Mouse (Mus musculus): ENCODE measurements around the gene Tmem258. TPM values are rescaled to one million over a fixed set of nuclear protein-coding genes. Genes with fewer than 3 reads are reported as not detected.
A peak's percentile ranks its signal among the peaks of the same experiment; 100 is the strongest.

The Tmem258 gene
- polyA plus RNA-seq, 1 experiment: 291 TPM

- H3K4me2 ChIP-seq (ENCODE audit: low read depth): peak overlapping the region; percentile 34
- no peak overlapping the region for H3ac ChIP-seq (ENCODE audit: control insufficient read depth, insufficient read length)
- no peak for TF ChIP-seq TCF12 (IDR thresholded peaks at IDR 0.05; ENCODE audit: insufficient read depth, poor library complexity, severe bottlenecking)
- no peak for TF ChIP-seq USF1 (IDR thresholded peaks at IDR 0.05; ENCODE audit: low read depth)
- TF ChIP-seq POLR2AphosphoS2 (IDR thresholded peaks at IDR 0.05; ENCODE audit: insufficient read length, low read depth): no peak
- TF ChIP-seq REST (IDR thresholded peaks at IDR 0.05; ENCODE audit: insufficient read depth, insufficient read length): no peak
- no peak for TF ChIP-seq MYOD1 (IDR thresholded peaks at IDR 0.05; ENCODE audit: control insufficient read depth in 1 of 3, insufficient read length in 2 of 3, low read depth in 2 of 3)
- TF ChIP-seq MYOG (IDR thresholded peaks at IDR 0.05; ENCODE audit: control insufficient read depth in 1 of 3, insufficient read depth in 1 of 3, insufficient read length in 2 of 3, low read depth in 2 of 3): no peak
- no peak for TF ChIP-seq POLR2A (IDR thresholded peaks at IDR 0.05; ENCODE audit: insufficient read length, low read depth)
- no peak for TF ChIP-seq CEBPB (IDR thresholded peaks at IDR 0.05; ENCODE audit: insufficient read depth, poor library complexity, severe bottlenecking)
- TF ChIP-seq E2F4 (IDR thresholded peaks at IDR 0.05; ENCODE audit: insufficient read depth): no peak
- TF ChIP-seq SRF (IDR thresholded peaks at IDR 0.05; ENCODE audit: control insufficient read depth, insufficient read length, low read depth): no peak
- no peak for TF ChIP-seq TCF3 (IDR thresholded peaks at IDR 0.05; ENCODE audit: insufficient read length, low read depth)
- TF ChIP-seq MAX (IDR thresholded peaks at IDR 0.05; ENCODE audit: low read depth): no peak
- H3K27me3 ChIP-seq (ENCODE audit: control insufficient read depth, insufficient read depth, insufficient read length): no peaks in the 10 kb centered on the region
- no peak overlapping the region for H3K4me3 ChIP-seq
- no peaks in the 10 kb centered on the region for H3K79me2 ChIP-seq (ENCODE audit: control insufficient read depth, insufficient read depth)
- no peaks in the 10 kb centered on the region for H3K36me3 ChIP-seq (ENCODE audit: control insufficient read depth, insufficient read depth)
These were observed 32.5 kb upstream of the Tmem258 start for GRCm38 (mm10) chr19:10171359-10171758.

GRCm38 (mm10) chr19:10171846-10172245 is 32.0 kb upstream of the Tmem258 start:
- Histone ChIP-seq H3K27me3 (ENCODE audit: control insufficient read depth, insufficient read depth, insufficient read length) (no peaks in the 10 kb centered on the region), H3K79me2 (ENCODE audit: control insufficient read depth, insufficient read depth) (no peaks in the 10 kb centered on the region), H3K4me3 (no peak overlapping the region), H3K36me3 (ENCODE audit: control insufficient read depth, insufficient read depth) (no peaks in the 10 kb centered on the region), H3K4me2 (ENCODE audit: low read depth) (peak overlapping the region; percentile 34), H3ac (ENCODE audit: control insufficient read depth, insufficient read length) (no peak overlapping the region)
- TF ChIP-seq TCF12 (IDR thresholded peaks at IDR 0.05; ENCODE audit: insufficient read depth, poor library complexity, severe bottlenecking) (peak; percentile 4), MAX (IDR thresholded peaks at IDR 0.05; ENCODE audit: low read depth) (no peak), TCF3 (IDR thresholded peaks at IDR 0.05; ENCODE audit: insufficient read length, low read depth) (no peak), REST (IDR thresholded peaks at IDR 0.05; ENCODE audit: insufficient read depth, insufficient read length) (no peak), E2F4 (IDR thresholded peaks at IDR 0.05; ENCODE audit: insufficient read depth) (no peak), SRF (IDR thresholded peaks at IDR 0.05; ENCODE audit: control insufficient read depth, insufficient read length, low read depth) (no peak), MYOD1 (IDR thresholded peaks at IDR 0.05; ENCODE audit: control insufficient read depth in 1 of 3, insufficient read length in 2 of 3, low read depth in 2 of 3) (peak in 2 of 3 experiments; percentile 74 to 93), MYOG (IDR thresholded peaks at IDR 0.05; ENCODE audit: control insufficient read depth in 1 of 3, insufficient read depth in 1 of 3, insufficient read length in 2 of 3, low read depth in 2 of 3) (peak in 1 of 3 experiments; percentile 13)

- H3ac ChIP-seq (ENCODE audit: control insufficient read depth, insufficient read length): no peak overlapping the region
- no peak overlapping the region for H3K4me2 ChIP-seq (ENCODE audit: low read depth)
- no peaks in the 10 kb centered on the region for H3K79me2 ChIP-seq (ENCODE audit: control insufficient read depth, insufficient read depth)
- H3K36me3 ChIP-seq (ENCODE audit: control insufficient read depth, insufficient read depth): no peaks in the 10 kb centered on the region
- H3K27me3 ChIP-seq (ENCODE audit: control insufficient read depth, insufficient read depth, insufficient read length): no peaks in the 10 kb centered on the region
- TF ChIP-seq REST (IDR thresholded peaks at IDR 0.05; ENCODE audit: insufficient read depth, insufficient read length) (no peak), MAX (IDR thresholded peaks at IDR 0.05; ENCODE audit: low read depth) (no peak), MYOG (IDR thresholded peaks at IDR 0.05; ENCODE audit: control insufficient read depth in 1 of 3, insufficient read depth in 1 of 3, insufficient read length in 2 of 3, low read depth in 2 of 3) (no peak), SRF (IDR thresholded peaks at IDR 0.05; ENCODE audit: control insufficient read depth, insufficient read length, low read depth) (no peak), MYOD1 (IDR thresholded peaks at IDR 0.05; ENCODE audit: control insufficient read depth in 1 of 3, insufficient read length in 2 of 3, low read depth in 2 of 3) (no peak), CEBPB (IDR thresholded peaks at IDR 0.05; ENCODE audit: insufficient read depth, poor library complexity, severe bottlenecking) (no peak), USF1 (IDR thresholded peaks at IDR 0.05; ENCODE audit: low read depth) (no peak), POLR2A (IDR thresholded peaks at IDR 0.05; ENCODE audit: insufficient read length, low read depth) (no peak), E2F4 (IDR thresholded peaks at IDR 0.05; ENCODE audit: insufficient read depth) (no peak), POLR2AphosphoS2 (IDR thresholded peaks at IDR 0.05; ENCODE audit: insufficient read length, low read depth) (no peak), TCF12 (IDR thresholded peaks at IDR 0.05; ENCODE audit: insufficient read depth, poor library complexity, severe bottlenecking) (no peak), TCF3 (IDR thresholded peaks at IDR 0.05; ENCODE audit: insufficient read length, low read depth) (no peak)
- no peak overlapping the region for H3K4me3 ChIP-seq
These were observed 30.6 kb upstream of the Tmem258 start for GRCm38 (mm10) chr19:10173116-10173718.

GRCm38 (mm10) chr19:10173844-10174539 is 29.8 kb upstream of the Tmem258 start:
- H3K27me3 ChIP-seq (ENCODE audit: control insufficient read depth, insufficient read depth, insufficient read length): no peaks in the 10 kb centered on the region
- H3K4me3 ChIP-seq: no peak overlapping the region
- H3K36me3 ChIP-seq (ENCODE audit: control insufficient read depth, insufficient read depth): no peaks in the 10 kb centered on the region
- no peaks in the 10 kb centered on the region for H3K79me2 ChIP-seq (ENCODE audit: control insufficient read depth, insufficient read depth)
- H3ac ChIP-seq (ENCODE audit: control insufficient read depth, insufficient read length): no peak overlapping the region
- no peak for TF ChIP-seq POLR2AphosphoS2 (IDR thresholded peaks at IDR 0.05; ENCODE audit: insufficient read length, low read depth)
- no peak for TF ChIP-seq E2F4 (IDR thresholded peaks at IDR 0.05; ENCODE audit: insufficient read depth)
- no peak for TF ChIP-seq TCF3 (IDR thresholded peaks at IDR 0.05; ENCODE audit: insufficient read length, low read depth)
- TF ChIP-seq TCF12 (IDR thresholded peaks at IDR 0.05; ENCODE audit: insufficient read depth, poor library complexity, severe bottlenecking): no peak
- no peak for TF ChIP-seq MYOG (IDR thresholded peaks at IDR 0.05; ENCODE audit: control insufficient read depth in 1 of 3, insufficient read depth in 1 of 3, insufficient read length in 2 of 3, low read depth in 2 of 3)
- TF ChIP-seq USF1 (IDR thresholded peaks at IDR 0.05; ENCODE audit: low read depth): no peak
- TF ChIP-seq CEBPB (IDR thresholded peaks at IDR 0.05; ENCODE audit: insufficient read depth, poor library complexity, severe bottlenecking): no peak
- no peak for TF ChIP-seq MYOD1 (IDR thresholded peaks at IDR 0.05; ENCODE audit: control insufficient read depth in 1 of 3, insufficient read length in 2 of 3, low read depth in 2 of 3)
- no peak for TF ChIP-seq POLR2A (IDR thresholded peaks at IDR 0.05; ENCODE audit: insufficient read length, low read depth)
- no peak for TF ChIP-seq SRF (IDR thresholded peaks at IDR 0.05; ENCODE audit: control insufficient read depth, insufficient read length, low read depth)
- TF ChIP-seq REST (IDR thresholded peaks at IDR 0.05; ENCODE audit: insufficient read depth, insufficient read length): no peak
- TF ChIP-seq MAX (IDR thresholded peaks at IDR 0.05; ENCODE audit: low read depth): no peak
- no peak overlapping the region for H3K4me2 ChIP-seq (ENCODE audit: low read depth)
